Mouse (Mus musculus) spleen, embryonic (tissue): Measurements from ENCODE around the gene Ppwd1.

Experiments used
- CTCF ChIA-PET: fragments of 350-600 bp; sonication (Branson Sonifier 250); formaldehyde crosslinking; loops from one replicate; lab custom pipeline; 2022; lab: Charles Lee

The Ppwd1 gene

GRCm38 (mm10) chr13:104228384-104229066 is at the start of gene Ppwd1, which contains the start of gene Cenpk:
Ppwd1 (minus strand) TSS chr13:104228843.
Cenpk (plus strand) TSS chr13:104228611.
- CTCF ChIA-PET, result no interaction called here

DNA sequence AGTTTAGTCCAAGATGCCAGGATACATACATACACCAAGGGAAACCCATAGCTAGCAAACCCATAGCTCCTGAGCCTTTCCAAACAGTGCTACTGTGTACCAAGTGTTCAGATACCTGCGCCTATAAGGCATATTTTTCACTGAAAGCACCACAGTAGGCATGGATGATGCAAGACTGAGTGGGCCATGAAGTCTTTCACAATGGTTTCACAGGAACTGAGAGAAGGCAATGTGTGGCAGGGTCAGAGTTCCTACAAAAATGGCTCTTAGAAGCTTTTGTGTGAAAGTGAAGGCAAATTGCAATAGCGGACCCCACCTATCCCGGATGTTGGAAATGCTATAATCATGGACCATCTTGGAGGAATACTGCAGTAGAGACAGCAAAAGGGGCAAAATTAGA is 30.4 kb upstream of the Ppwd1 start:
- CTCF ChIA-PET, result no interaction called here

- CTCF ChIA-PET, result no interaction called here
These were observed 538 bp upstream of the Ppwd1 start for GRCm38 (mm10) chr13:104229181-104229580.

DNA sequence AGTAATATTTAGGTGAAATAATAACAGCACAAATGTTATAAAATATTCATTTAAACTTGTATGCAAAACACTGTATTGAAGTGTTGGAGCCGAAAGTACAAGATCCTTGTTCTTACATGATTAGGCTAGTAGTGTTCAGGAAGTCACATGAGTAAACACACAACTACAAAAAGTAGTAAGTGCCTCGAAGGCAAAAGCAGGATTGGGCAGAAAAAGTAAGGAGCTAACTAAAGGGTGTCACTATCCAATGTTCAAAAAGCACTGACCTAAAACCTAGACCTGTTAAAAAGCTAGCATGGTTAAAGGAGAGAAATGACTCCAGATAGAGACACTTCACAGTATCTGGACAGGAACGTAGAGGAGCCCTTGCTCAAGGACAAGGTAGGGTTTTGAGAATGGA is 1.2 kb downstream of the Ppwd1 start:
- CTCF ChIA-PET, result no interaction called here

DNA sequence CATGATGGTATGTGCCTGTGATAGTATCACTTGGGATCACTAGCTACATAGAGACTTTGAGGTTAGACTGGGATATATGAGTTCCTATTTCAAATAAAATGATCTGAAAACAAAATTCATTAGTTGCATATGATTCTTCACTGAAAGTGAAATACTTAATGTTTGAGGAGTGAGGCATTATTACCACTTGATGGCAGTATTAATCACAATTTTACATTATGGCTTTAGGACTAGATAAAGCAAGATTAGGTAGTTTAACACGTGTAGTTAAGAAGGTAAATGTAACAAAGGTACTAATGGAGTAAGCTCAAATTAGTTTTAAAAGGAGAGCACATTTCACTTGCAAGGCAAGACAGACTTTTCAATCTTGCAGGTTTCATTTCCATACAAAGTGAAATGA is 24.3 kb downstream of the Ppwd1 start:
- CTCF ChIA-PET, result no interaction called here

DNA sequence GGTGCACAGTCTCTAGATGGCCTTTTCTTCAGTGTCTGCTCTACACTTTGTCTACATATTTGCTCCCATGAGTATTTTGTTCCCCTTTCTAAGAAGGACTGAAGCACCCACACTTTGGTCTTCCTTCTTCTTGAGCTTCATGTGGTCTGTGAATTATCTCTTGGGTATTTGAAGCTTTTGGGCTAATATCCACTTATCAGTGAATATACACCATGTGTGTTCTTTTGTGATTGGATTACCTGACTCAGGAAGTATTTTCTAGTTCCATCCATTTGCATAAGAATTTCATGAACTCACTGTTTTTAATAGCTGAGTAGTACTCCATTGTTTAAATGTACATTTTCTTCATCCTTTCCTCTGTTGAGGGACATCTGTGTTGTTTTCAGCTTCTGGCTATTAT is 32.8 kb downstream of the Ppwd1 start:
- CTCF ChIA-PET, result interaction anchor here (0.6 kb wide), 1 partner anchor 72 kb away, joined by 3 read pairs; no protein-coding TSS in a partner anchor

GRCm38 (mm10) chr13:104187357-104187756 is 41.3 kb downstream of the Ppwd1 start:
- CTCF ChIA-PET, result no interaction called here

- CTCF ChIA-PET, result no interaction called here
These were observed 49.3 kb downstream of the Ppwd1 start for GRCm38 (mm10) chr13:104179176-104179888.

DNA sequence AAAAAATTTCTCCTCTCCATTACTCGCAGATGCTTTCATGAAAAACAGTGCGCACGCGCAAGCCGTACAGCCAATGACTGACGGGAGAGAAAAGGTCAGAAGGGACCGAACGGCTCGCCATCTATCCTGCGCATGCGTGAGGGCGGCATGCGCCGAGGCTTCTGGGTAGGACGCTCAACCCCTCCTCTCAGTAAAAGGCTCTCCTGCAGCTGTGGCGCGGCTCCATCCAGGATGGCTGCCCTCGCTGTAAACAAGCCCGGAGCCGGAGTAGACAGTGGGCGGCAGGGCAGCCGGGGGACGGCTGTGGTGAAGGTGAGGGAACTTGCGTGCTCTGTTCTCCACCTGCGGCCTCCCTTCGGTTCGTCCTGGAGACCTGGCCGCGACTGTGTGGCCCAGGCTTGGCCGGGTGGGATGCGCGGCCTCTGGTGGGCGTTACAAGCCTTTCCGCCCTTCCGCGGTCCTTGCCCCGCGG is 50.0 kb downstream of the Ppwd1 start, which contains the start of gene Trim23:
Gene Trim23 (plus strand): TSS at position 148 of the 472 bp plus-strand sequence.
- CTCF ChIA-PET, result no interaction called here

DNA sequence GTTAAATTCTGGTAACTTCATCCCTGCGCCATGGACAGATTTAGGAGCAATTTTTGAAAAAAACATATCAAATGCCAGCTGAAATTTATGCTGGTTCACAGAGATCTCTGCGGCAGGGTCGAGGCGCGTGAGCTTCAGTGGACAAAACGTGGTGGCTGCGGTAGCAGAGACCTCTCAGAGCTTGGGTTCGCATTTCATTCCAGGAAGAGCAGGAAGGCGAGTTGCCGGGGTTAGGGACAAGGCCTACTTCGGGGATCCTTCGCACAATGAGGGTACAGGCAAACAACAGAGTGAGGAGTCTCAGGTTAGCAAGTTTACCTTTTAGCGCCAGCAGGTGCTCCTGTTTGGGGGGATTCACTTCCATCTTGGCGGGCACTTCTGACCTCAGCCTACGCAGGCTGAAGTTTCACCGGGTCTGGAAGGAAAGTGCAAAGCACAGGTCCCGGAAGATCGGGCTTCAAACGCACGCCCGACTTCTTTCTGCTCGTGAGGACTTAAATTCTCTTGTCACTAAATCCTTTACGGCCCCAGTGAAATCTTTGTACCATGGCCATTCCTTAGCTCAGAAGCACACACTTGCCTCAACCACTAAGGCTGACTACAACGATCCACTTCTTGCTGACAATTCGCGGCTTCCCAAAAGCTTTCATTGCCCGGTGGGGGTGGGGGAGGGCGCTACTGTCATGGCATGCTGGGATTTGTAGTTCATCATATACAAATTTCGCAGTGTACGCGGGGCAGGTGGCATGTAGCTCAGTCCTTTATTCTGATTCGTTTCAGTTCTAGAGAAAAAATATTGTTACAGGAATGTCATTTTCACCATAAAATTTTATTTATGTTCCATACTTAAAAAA is 50.6 kb downstream of the Ppwd1 start, which contains the start of gene Trappc13:
Gene Trappc13 (minus strand): TSS at position 674 of the 854 bp plus-strand sequence.
- CTCF ChIA-PET, result no interaction called here

DNA sequence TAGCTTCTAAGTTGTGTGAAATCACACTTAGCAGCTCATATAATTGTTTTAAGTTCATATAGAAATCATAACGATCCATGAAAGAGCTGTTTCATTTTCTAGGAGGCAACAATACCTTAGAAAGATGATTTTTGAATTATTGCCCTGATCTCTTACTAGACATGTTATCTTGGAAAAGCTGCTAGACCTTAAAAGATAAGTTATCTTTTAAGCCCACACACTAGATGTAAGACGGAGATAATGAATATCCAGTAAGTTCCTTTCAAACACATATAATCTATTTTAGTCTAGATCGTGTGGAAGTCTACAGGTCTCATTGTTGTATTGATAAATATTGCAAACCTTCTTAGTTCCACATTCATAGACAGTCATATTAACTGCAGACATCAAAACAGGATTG is 51.8 kb downstream of the Ppwd1 start:
- CTCF ChIA-PET, result no interaction called here

DNA sequence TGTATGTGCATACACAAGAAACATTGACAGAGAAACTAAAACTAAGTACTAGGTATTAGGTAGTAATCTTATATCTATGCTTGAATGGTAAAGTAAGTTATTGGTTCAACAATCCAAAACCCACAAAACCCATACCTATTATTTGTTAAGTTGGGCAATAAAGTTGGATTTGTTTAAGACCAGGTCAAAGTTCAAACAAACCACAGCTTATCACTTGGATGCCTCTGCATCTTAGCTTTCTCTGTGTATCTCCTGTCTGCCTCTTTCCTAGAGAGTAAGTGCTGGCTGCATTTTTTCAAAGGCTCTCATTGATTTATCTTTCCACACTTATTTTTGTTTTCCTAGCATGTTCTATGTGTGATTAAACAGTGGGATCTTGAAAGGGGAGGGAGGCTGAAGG is 56.1 kb downstream of the Ppwd1 start:
- CTCF ChIA-PET, result no interaction called here

DNA sequence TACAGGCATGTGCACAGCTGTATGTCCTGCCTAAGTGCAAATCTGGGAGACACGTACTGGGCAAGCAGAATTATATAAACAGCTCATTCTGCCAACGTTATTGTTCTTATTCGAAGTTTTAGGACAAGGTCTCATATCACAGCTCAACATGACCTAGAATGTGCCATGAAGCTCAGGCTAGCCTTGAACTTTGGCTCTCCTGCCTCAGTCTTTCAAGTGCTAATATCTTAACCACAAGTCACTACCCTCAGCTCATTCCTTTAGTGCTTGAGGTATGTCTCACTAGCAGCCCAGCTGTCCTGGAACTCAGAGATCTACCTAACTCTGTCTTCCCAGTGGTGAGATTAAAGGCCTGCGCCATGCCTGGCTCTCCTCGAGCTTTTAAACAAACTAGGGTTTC is 56.9 kb downstream of the Ppwd1 start:
- CTCF ChIA-PET, result no interaction called here

- CTCF ChIA-PET, result interaction anchor here (0.5 kb wide), 1 partner anchor 17 kb away, joined by 3 read pairs; no protein-coding TSS in a partner anchor
These were observed 73.0 kb downstream of the Ppwd1 start for GRCm38 (mm10) chr13:104155686-104156085.
